Mouse (Mus musculus): Measurements from ENCODE around the gene Pkp4.

Gene Pkp4

DNA sequence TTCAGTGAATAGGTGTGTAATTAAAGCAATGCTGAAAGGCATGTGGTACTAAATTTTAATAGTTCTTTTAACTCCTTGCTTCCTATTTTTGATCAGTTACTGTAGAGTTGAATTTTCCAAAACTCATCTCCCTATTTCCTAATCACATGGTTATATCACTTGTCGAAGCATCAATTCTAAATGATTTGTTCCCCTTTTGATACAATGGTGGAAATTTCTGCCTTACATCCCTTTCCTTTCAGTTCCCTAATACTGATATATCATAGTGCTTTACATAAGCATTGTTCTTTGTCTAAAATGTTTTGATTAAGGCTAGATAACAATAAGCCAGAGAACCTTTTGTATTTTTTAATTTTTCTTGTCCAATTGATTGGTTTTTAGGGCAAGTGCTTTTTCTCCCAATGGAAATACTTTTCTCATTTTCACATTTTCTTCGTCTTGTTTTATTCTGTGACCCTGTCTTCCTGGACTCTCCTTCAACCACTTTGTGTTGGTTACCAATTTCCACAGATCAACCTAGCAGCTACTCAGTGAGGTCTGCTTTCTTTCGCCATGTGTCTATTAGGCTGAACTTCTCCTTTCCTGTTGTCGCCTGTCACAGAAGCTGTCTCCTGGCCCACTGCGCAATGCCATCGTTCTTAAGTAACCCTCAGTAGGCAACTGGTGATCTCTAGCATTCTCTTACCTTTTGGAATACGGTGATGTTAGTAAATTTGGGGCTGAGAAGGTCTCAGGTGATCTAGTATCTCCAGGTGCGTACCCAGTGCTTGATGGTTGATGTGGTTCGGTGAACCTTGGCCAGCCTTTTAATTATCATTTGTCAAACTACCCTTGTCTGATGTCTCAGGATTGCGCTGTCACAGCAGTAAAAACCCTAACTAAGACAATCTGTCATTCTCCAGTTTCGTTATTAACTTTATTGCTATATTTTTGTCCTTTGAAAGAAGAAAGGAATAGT is 23.7 kb downstream of the Pkp4 start:
- no peak for DNase-seq (ENCODE audit: low read depth, low spot score)

GRCm38 (mm10) chr2:59186122-59186521 is 25.5 kb downstream of the Pkp4 start:
- no peak for DNase-seq (ENCODE audit: low read depth, low spot score)

GRCm38 (mm10) chr2:59186966-59187365 is 26.3 kb downstream of the Pkp4 start:
- no peak for DNase-seq (ENCODE audit: low read depth, low spot score)

DNA sequence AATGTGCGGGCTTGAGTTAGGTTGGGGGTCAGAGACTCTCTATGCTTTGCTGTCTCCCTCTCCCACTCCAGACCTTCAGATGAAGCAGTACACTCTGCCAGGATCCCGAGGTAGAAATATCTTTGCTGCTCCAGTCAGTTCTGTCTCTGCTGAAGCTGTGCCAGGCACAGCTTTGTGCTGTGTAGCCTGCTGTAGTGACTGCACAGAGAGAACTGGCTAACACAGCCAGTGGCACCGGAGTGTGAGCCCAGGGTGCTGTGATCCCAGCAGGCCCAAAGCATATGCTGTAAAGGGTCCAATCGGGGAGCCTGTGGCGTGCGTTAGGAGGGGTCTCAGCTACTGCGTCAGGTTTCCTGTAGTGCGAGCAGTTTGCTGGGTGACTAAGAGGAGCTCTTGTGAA is 27.7 kb downstream of the Pkp4 start:
- DNase-seq (ENCODE audit: low read depth, low spot score): no peak

DNA sequence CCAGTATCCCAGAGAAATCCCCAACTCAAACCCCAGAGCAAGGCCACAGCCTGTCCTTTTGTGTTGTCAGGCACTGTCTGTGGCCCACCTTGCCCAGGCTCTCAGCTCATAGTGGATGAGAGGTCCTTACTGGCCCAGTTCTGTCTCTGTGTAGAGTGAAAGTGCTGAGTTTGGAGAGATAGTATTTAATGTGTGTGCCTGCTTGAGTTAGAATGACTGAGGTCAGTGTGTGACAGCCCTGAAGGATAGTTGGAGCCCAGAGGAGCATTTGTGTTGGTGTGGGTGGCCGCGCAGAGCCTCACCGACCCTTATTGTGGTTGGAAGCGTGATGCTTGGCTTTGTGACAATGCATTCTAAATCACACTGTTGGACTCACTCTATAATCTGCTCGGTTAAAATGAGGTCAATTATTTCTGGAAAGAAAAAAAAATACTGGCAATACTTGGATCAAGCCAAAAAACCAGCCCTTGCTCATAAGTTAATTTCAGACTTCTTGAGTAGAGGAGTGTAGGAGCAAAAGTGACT is 29.1 kb downstream of the Pkp4 start:
- no peak for DNase-seq (ENCODE audit: low read depth, low spot score)

DNA sequence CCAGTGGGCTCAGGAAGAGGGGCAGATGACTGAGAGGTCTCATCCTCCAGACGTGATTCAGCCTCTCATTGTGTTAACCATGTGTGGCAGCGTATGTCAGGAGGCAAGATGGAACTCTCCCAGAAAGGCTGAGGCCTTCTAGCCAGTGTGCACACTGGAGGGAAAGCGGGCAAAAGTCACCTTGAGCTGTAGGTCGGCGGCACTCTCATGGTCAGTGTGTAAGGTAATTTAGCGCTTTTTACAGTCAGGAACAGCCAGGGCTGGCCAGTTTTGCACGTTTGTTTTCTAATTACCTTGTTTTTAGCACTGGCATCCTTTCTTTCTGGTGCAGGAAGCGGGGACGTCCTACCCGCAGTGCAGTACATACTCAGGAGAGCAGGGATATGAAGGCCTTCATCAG is 29.5 kb downstream of the Pkp4 start:
- no peak for DNase-seq (ENCODE audit: low read depth, low spot score)

GRCm38 (mm10) chr2:59191466-59191865 is 30.8 kb downstream of the Pkp4 start:
- DNase-seq (ENCODE audit: low read depth, low spot score): no peak

DNA sequence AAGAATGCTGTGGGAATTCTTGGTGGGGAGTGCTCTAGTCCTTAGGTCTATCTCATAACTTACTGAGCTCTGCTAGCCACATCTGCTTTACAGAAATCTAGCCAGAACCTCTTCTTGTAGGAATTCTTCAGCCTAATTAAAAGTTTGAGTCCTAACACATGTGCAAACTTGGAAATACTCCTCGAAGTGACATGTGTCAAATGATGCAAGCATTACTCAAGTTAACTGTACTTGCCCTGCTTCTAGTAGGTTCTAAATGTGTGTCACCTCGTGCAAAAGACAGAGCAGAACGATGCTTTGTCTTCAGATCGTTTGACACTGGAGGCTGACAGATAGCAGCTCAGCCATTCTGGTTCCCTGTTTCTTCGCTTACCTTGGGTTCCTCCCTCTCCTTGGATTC is 32.5 kb downstream of the Pkp4 start:
- no peak for DNase-seq (ENCODE audit: low read depth, low spot score)

- DNase-seq (ENCODE audit: low read depth, low spot score): no peak
Observed at GRCm38 (mm10) chr2:59197156-59197555, 36.5 kb downstream of the Pkp4 start.

- DNase-seq (ENCODE audit: low read depth, low spot score): no peak
Observed at GRCm38 (mm10) chr2:59199476-59199976, 38.9 kb downstream of the Pkp4 start.

- no peak for DNase-seq (ENCODE audit: low read depth, low spot score)
Observed at GRCm38 (mm10) chr2:59200511-59200910, 39.9 kb downstream of the Pkp4 start.

GRCm38 (mm10) chr2:59202930-59203329 is 42.3 kb downstream of the Pkp4 start:
- DNase-seq (ENCODE audit: low read depth, low spot score): no peak

- no peak for DNase-seq (ENCODE audit: low read depth, low spot score)
Observed at GRCm38 (mm10) chr2:59203627-59204425, 43.2 kb downstream of the Pkp4 start.

- no peak for DNase-seq (ENCODE audit: low read depth, low spot score)
Observed at GRCm38 (mm10) chr2:59205092-59205491, 44.4 kb downstream of the Pkp4 start.

DNA sequence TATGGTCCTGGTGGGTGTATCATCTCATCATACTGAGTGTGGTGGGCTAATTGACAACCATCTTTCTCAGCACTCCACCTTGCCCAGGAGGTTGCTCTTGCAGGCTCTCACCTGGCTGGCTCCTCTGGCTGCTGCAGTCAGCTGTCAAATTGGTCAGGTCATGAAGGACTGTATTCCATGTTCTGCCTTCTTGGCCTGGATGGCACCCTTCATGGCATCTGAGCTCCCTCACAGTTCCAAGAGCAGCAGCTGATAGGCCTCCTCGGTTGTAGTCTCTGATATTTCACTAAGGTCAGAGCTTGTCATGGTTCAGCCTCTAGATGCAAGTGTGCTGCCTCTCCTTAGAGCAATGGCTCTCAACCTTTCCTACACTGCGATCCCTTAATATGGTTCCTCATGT is 45.5 kb downstream of the Pkp4 start:
- DNase-seq (ENCODE audit: low read depth, low spot score): no peak

- DNase-seq (ENCODE audit: low read depth, low spot score): no peak
Observed at GRCm38 (mm10) chr2:59207240-59207639, 46.6 kb downstream of the Pkp4 start.

DNA sequence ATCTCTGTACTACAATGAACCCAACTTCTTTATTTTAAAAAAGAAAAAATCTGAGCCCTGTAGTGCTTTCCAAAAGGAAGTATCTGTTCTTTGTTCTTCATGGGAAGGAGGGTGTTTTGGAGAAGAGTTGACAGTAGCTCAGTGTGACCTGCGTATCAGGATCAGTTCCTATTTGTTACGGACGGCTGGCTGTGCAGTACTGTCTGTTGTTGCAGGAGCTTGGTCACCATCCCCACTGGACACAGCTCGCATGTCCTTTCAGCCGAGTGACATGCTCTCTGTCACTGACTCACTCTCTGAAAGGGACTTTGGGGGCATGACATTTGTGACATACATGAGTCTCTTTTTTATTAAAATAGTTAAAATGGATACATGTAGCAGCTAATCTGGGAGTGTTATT is 47.1 kb downstream of the Pkp4 start:
- no peak for DNase-seq (ENCODE audit: low read depth, low spot score)

DNA sequence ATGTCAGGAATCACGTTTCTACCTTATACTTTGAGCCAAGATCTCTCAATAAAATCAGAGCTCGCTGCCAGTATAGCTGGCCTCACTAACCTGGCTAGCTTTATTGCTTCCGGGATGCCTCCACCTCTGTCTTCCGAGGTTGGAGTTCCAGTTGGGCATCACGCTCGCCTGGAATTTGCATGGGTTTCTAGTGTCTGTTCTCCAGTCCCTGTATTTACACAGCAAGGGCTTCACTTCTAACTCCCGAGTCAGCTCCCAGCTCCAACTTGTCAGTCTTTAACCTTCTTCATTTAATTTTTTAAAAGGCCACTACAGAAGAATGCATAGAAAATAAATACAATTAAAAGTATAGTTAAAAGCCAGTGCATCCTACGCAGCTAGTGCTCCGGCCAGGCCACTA is 47.6 kb downstream of the Pkp4 start:
- no peak for DNase-seq (ENCODE audit: low read depth, low spot score)

- no peak for DNase-seq (ENCODE audit: low read depth, low spot score)
Observed at GRCm38 (mm10) chr2:59211051-59211450, 50.4 kb downstream of the Pkp4 start.

- DNase-seq (ENCODE audit: low read depth, low spot score): no peak
Observed at GRCm38 (mm10) chr2:59212430-59212829, 51.8 kb downstream of the Pkp4 start.

DNA sequence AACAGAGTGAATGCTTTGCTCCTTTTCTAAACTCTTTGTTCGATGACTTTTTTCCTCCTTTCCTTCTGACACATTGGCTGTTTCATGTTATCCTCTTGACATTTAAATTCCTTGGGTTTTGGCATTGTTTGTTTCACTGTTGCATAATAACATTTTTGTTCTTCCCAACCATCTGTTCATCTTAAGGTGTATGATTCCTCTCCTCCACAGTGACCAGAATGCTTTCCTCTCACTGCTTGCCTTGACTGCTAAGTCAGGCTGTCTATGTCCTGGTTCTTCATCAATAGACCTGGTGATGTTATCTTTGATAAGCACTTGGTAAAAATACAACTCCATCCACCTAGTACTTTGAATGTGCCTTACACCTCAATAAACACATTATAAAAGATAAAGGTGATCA is 52.2 kb downstream of the Pkp4 start:
- DNase-seq (ENCODE audit: low read depth, low spot score): no peak

DNA sequence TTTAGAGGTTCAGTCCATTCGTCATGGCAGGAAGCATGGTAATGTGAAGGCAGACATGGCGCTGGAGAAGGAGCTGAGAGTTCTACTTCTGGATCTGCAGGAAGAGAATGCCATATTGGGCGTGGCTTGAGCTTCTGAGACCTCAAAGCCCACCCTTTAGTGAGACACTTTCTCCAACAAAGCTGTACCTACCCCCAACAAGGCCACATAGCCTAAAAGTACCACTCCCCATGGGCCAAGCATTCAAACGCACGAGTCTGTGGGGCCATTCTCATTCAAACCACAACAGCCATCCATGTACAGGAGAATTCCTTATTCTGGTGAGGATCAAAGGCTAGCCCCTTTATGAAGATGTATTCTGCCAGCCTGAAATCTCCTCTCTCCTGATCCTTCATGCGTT is 57.3 kb downstream of the Pkp4 start:
- DNase-seq (ENCODE audit: low read depth, low spot score): no peak

All from mesoderm, embryonic 11.5 days (tissue).